Mouse (Mus musculus) midbrain, embryonic 14.5 days (tissue): ENCODE data around the gene Neurod2. TPM values are rescaled to one million over a fixed set of nuclear protein-coding genes. Genes with fewer than 3 reads are reported as not detected.

Source experiments
- ATAC-seq: fragments of 200-750 bp; cut with Nextera tagmentation; 2 replicates; pipeline ENCODE4 v1.8.0; 2017; ENCODE audit warnings: moderate number of reproducible peaks, moderate library complexity; ENCODE audit not compliant: low FRiP score, low TSS enrichment
- DNase-seq: peaks from one replicate; pipeline ENCODE4 v3.0.0-alpha.2; 2015
- H3K27ac ChIP-seq: fragments of 300-500 bp; sonication (generic); replicated peaks from 2 replicates; pipeline ENCODE4 v1.5.1; 2014; ENCODE audit warnings: mild to moderate bottlenecking, low read depth, low read length, moderate library complexity
- H3K27me3 ChIP-seq: fragments of 300-500 bp; sonication (generic); 2 replicates; pipeline ENCODE4 v1.6.1; 2014; ENCODE audit warnings: low read length, control low read depth, mixed read lengths; ENCODE audit not compliant: control insufficient read depth, insufficient read depth
- H3K36me3 ChIP-seq: fragments of 300-500 bp; sonication (generic); 2 replicates; pipeline ENCODE4 v1.6.1; 2014; ENCODE audit warnings: low read length, control low read depth; ENCODE audit not compliant: control insufficient read depth, insufficient read depth
- H3K4me1 ChIP-seq: fragments of 300-500 bp; sonication (generic); 2 replicates; pipeline ENCODE4 v1.6.1; 2014; ENCODE audit warnings: mild to moderate bottlenecking, antibody characterized with exemption, low read length, control low read depth; ENCODE audit not compliant: control insufficient read depth, insufficient read depth
- H3K4me2 ChIP-seq: fragments of 300-500 bp; sonication (generic); 2 replicates; pipeline ENCODE4 v1.6.1; 2014; ENCODE audit warnings: mild to moderate bottlenecking, low read length, moderate library complexity
- H3K4me3 ChIP-seq: fragments of 300-500 bp; sonication (generic); replicated peaks from 2 replicates; pipeline ENCODE4 v1.5.1; 2014; ENCODE audit warnings: low read depth, low read length
- H3K9ac ChIP-seq: fragments of 300-500 bp; sonication (generic); replicated peaks from 2 replicates; pipeline ENCODE4 v1.6.1; 2014; ENCODE audit warnings: mild to moderate bottlenecking, low read length, moderate library complexity
- H3K9me3 ChIP-seq: fragments of 300-500 bp; sonication (generic); 2 replicates; pipeline ENCODE4 v1.6.1; 2016; ENCODE audit warnings: low read length, control low read depth, mixed read lengths; ENCODE audit not compliant: control insufficient read depth
- WGBS: fragments of 180-500 bp; shearing (Covaris S2); extraction: QIAGEN DNeasy Blood & Tissue Kit; methylation state at CpG from one replicate; pipeline ENCODE4 v1.1.7; 2014; 5-methylcytosine and 5-hydroxymethylcytosine counted together
- polyA plus RNA-seq: library from polyadenylated mRNA; unstranded; fragments of >200 nt; fragmentation: Nextera tagmentation; extraction: Ambion mirVana; gene quantifications from 2 replicates; pipeline ENCODE4 v1.2.1, GENCODE M21; 2014

Neurod2 gene
- polyA plus RNA-seq, 1 experiment from 2014 or later, result 10.9 TPM

DNA sequence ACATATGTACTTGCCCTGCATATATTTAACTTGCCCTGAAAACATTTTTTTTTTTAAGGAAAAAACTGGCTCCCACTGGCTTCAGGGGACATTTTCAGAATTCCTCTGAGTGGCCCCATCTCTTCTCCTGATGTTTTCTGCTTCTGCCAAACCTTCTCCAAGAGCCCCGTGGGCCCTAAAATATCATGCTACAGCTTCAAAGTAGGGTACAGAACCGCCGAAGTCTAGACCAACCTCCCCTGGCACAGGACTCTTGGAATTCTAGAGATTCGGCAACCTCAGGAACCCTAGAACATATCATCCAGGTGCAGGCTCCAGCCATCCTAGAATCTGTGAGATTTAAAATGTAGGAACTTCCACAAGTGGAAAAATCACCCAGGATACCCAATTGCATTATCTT lies 9.9 kb downstream of the Neurod2 start:
- no peak for ATAC-seq
- Histone ChIP-seq H3K9me3 (no peaks in the 10 kb centered on the region), H3K27me3 (peaks cover 95% of the 10 kb centered on the region), H3K4me2 (no peak overlapping the region), H3K9ac (no peak overlapping the region), H3K4me1 (no peaks in the 10 kb centered on the region), H3K27ac (no peak overlapping the region), H3K4me3 (no peak overlapping the region), H3K36me3 (no peaks in the 10 kb centered on the region)
- 10% methylated on average over 4 of the region's 4 CpGs for WGBS
- DNase-seq, result no peak

DNA sequence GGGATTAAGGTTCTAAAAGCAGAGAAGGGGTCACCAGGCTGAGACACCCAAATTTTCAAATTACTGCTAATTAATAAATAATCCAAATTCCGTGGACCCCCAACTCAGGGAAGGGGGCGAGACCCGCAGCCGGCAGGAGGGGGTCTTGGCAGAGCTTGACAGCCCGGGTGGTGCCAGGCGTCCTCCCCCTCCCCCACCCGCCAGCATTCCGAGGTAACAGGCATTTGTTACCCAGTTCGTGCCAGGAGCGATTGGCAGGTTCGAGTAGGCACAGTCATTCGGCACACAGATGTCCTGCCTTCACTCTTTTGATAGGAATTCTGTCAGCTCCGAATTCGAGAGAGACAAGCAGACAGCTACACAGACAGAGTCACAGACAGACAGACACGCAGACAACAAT lies 10.3 kb downstream of the Neurod2 start:
- no peaks in the 10 kb centered on the region for H3K9me3 ChIP-seq
- H3K36me3 ChIP-seq, result no peaks in the 10 kb centered on the region
- H3K4me3 ChIP-seq, result no peak overlapping the region
- peaks cover 95% of the 10 kb centered on the region for H3K27me3 ChIP-seq
- no peaks in the 10 kb centered on the region for H3K4me1 ChIP-seq
- 1% methylated on average over 15 of the region's 15 CpGs for WGBS
- no peak for ATAC-seq
- no peak overlapping the region for H3K27ac ChIP-seq
- H3K4me2 ChIP-seq, result no peak overlapping the region
- no peak for DNase-seq
- no peak overlapping the region for H3K9ac ChIP-seq

DNA sequence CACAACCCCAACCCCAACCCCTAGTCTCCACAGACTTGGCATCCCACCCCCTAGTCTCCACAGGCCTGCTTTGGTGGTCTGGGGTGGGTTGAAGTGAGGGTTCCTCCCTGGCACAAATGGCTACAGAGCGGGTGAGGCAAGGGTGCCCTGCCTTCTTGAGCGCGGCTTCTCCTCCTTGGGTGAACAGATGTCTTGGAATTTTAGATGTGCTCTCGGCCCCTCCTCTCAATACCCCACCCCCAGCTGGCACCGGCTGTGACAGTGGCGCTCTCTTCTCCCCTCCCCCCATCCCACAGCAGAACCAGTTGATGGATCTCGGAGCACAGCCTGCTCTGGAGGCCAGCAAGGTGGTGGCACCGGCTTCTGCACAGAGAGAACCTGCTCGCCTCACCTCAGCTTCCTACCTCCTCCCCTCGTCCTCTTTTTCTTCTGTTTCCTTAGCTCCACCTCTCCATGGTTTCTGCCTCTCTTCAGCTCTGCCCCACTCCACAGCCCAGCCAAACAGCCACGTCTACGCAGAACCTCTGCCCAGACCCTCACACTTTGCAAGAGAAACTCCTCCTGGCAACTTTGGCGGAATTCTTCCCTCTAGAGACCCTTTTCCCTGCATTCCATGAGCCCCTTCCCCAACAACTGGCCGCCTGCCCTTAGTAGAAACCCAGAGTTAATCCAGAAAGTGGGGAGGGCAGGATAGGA lies 10.9 kb downstream of the Neurod2 start:
- no peak overlapping the region for H3K4me3 ChIP-seq
- no peak for ATAC-seq
- H3K4me2 ChIP-seq, result no peak overlapping the region
- no peaks in the 10 kb centered on the region for H3K36me3 ChIP-seq
- H3K27ac ChIP-seq, result no peak overlapping the region
- H3K9me3 ChIP-seq, result no peaks in the 10 kb centered on the region
- H3K9ac ChIP-seq, result no peak overlapping the region
- under 1% methylated on average over 14 of the region's 14 CpGs for WGBS
- H3K4me1 ChIP-seq, result no peaks in the 10 kb centered on the region
- H3K27me3 ChIP-seq, result peaks cover 95% of the 10 kb centered on the region
- no peak for DNase-seq

DNA sequence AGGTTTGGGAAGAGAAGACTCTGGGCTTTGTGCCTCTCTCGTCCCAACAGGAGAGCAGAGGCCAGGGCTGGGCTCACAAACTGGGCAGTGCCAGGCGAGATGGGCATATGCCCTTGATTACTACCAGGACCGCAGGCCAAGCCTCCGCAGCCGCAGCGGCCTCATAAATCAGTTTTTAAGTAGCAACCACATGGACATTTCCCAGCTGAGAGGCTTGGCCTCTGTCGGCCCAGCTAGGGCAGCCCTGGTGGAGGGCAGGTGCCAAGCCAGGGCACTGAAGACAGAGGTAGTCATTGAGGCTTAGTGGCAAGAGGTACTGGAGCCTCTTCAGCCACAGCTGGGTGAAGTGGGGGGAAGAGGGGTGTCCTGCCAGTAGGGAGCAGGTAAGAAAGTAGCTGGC lies 12.0 kb downstream of the Neurod2 start:
- H3K9ac ChIP-seq, result no peak overlapping the region
- H3K4me3 ChIP-seq, result no peak overlapping the region
- 2% methylated on average over 7 of the region's 7 CpGs for WGBS
- peaks cover 91% of the 10 kb centered on the region for H3K27me3 ChIP-seq
- no peak for DNase-seq
- ATAC-seq, result no peak
- H3K4me2 ChIP-seq, result no peak overlapping the region
- no peaks in the 10 kb centered on the region for H3K36me3 ChIP-seq
- H3K4me1 ChIP-seq, result no peaks in the 10 kb centered on the region
- no peaks in the 10 kb centered on the region for H3K9me3 ChIP-seq
- H3K27ac ChIP-seq, result no peak overlapping the region

DNA sequence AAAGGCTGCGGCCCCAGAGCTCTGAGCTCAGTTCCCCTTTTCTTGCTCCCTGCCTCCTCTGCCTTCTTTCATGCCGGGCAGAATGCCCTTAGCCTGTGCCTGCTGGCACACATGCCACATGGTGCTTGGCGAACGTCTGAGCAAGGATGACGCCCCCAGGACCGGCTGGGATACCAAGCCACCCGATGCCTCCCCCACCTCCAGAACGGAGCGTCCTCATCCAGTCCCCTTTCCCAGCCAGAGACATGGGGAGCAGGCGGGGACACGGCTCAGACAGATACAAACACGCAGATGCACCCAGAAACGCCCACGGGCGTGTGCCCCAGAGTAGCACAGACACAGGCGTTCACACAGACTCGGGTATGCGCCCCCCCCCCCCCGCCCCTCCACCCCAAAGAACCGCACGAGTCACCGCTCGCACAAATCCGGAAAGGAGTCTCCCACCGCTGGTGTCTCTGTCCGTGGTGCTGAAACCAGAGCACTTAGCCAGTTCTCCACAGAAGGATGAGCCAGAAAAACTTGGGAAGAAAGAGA lies 15.6 kb downstream of the Neurod2 start:
- peaks cover 65% of the 10 kb centered on the region for H3K27me3 ChIP-seq
- peak; percentile 71 for DNase-seq

DNA sequence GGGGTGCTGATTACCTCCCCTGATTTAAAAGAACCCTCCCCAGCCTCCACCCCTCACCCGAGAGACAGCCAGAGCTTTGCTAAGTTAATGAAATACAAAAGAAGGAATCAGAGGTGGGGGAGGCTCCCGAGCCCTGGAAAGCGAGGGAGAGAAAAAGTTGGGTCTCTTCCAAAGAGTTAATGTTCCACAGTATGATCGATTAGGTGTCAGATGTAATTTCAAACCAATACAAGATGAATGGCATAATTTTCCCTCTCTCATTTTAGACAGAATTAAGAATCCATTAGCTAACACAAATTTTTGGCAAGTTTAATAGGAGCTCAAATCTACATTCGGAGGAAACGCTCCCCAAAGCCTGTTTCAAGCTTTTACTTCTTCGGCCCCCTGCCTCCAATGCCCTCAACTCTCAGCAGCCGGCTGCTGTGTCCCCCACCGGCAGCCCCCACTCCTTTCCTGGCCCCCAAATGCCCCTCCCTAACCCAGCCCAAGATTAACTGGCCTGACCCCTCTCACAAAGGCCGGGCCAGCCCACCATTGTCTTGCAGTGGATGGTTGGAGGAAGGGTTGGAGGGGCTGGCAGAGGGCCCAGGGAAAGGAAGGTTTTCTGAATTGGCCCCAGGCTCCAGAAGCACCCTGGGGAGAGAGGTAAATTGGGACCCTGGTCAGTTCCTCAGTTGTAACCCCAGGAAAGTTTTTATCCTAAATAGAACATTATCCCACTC lies 30.8 kb downstream of the Neurod2 start:
- H3K9me3 ChIP-seq, result no peaks in the 10 kb centered on the region
- H3K9ac ChIP-seq, result no peak overlapping the region
- WGBS, result 2% methylated on average over 10 of the region's 10 CpGs
- H3K27ac ChIP-seq, result no peak overlapping the region
- peaks cover 6% of the 10 kb centered on the region for H3K4me1 ChIP-seq
- no peak overlapping the region for H3K4me3 ChIP-seq
- ATAC-seq (no peak), DNase-seq (no peak)
- peaks cover 14% of the 10 kb centered on the region; the same call in 1 of the 2 replicates for H3K27me3 ChIP-seq
- H3K4me2 ChIP-seq, result 0 out of 2 replicates have a peak overlapping the region, but pooled peaks have one; percentile 3
- H3K36me3 ChIP-seq, result no peaks in the 10 kb centered on the region

More for the DNA sequence above, 15.6 kb downstream of the Neurod2 start:
- H3K27ac ChIP-seq, result no peak overlapping the region
- H3K9me3 ChIP-seq, result no peaks in the 10 kb centered on the region
- H3K9ac ChIP-seq, result no peak overlapping the region
- ATAC-seq, result no peak
- no peaks in the 10 kb centered on the region for H3K4me1 ChIP-seq
- no peak overlapping the region for H3K4me3 ChIP-seq
- H3K4me2 ChIP-seq, result 0 out of 2 replicates have a peak overlapping the region, but pooled peaks have one; percentile 19
- WGBS, result 1% methylated on average over 26 of the region's 26 CpGs
- H3K36me3 ChIP-seq, result no peaks in the 10 kb centered on the region

DNA sequence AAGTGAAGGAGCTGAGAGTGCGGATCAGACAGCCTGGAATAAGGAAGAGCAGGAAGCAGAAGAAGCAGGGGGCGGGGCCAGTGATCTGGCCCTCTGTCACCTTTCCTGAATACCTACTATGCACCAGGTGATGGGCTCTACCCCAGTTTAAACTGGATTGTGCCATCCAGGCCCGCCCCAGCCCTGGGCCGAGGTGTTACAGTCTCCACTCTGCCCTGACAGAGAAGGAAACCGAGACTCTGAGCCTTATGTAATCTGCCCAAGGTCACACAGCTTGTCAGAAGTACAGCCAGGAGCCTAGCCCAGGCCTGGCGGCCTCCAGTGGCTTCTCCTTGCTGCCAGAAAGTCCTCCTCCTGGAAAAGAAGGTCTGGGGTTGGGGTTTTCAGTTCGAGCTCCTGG lies 31.7 kb downstream of the Neurod2 start:
- H3K9me3 ChIP-seq, result no peaks in the 10 kb centered on the region
- no peak for DNase-seq
- ATAC-seq, result no peak
- peaks cover 6% of the 10 kb centered on the region for H3K4me1 ChIP-seq
- no peak overlapping the region; the same call in 1 of the 2 replicates for H3K9ac ChIP-seq
- WGBS, result 15% methylated on average over 7 of the region's 7 CpGs
- H3K4me3 ChIP-seq, result no peak overlapping the region
- no peak overlapping the region for H3K4me2 ChIP-seq
- H3K36me3 ChIP-seq, result no peaks in the 10 kb centered on the region
- H3K27me3 ChIP-seq, result peaks cover 14% of the 10 kb centered on the region; the same call in 1 of the 2 replicates
- no peak overlapping the region for H3K27ac ChIP-seq

DNA sequence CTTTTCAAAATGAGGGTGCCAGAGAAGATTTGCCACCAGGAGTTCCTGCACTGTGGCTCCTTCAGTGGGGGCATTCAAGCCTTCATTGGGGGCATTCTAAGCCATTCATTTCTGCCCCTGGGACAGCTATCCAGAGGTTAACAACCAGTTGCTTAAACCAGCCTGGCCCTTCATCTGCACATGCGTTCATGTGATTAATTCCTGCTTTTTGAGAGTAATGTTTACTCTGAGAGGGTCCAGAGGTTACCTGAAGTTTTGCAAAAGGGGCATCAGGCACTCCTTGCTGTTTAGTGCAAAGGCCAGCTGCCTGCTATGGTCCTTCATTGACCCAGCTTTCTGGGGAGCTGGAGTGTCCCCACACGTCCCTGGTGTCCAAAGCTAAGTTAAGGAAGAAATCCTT lies 32.5 kb downstream of the Neurod2 start:
- no peaks in the 10 kb centered on the region for H3K9me3 ChIP-seq
- H3K4me2 ChIP-seq, result no peak overlapping the region
- ATAC-seq (no peak), DNase-seq (no peak)
- no peaks in the 10 kb centered on the region for H3K36me3 ChIP-seq
- no peak overlapping the region for H3K27ac ChIP-seq
- WGBS, result 69% methylated on average over 2 of the region's 2 CpGs
- peaks cover 14% of the 10 kb centered on the region; the same call in 1 of the 2 replicates for H3K27me3 ChIP-seq
- H3K9ac ChIP-seq, result no peak overlapping the region
- no peak overlapping the region for H3K4me3 ChIP-seq
- peaks cover 6% of the 10 kb centered on the region for H3K4me1 ChIP-seq
